Mouse (Mus musculus) bone marrow, adult 2 months (tissue): ENCODE data around the gene Pdgfd. TPM values are rescaled to one million over a fixed set of nuclear protein-coding genes. Genes with fewer than 3 reads are reported as not detected.
"Not testable (repeated sequence)": the region's sequence is repeated elsewhere in the genome, so short reads cannot be mapped to it uniquely, and the experiment has no call there.

ENCODE experiments used
- H3K27ac ChIP-seq: fragments of 200-500 bp; 2 replicates; pipeline ENCODE4 v1.5.1; 2012; ENCODE audit warnings: low read depth, mild to moderate bottlenecking, control low read depth, inconsistent platforms, low read length; ENCODE audit not compliant: control insufficient read depth, poor library complexity, insufficient read depth
- H3K4me1 ChIP-seq: fragments of 200-500 bp; 2 replicates; pipeline ENCODE4 v1.6.1; 2011; ENCODE audit warnings: low read length; ENCODE audit not compliant: control insufficient read depth, insufficient read depth
- H3K4me3 ChIP-seq: fragments of 200-500 bp; replicated peaks from 2 replicates; pipeline ENCODE3; 2011; ENCODE audit warnings: mild to moderate bottlenecking, low read depth, low read length, control low read depth; ENCODE audit not compliant: control insufficient read depth
- CTCF ChIP-seq: fragments of 200-500 bp; IDR thresholded peaks from 2 replicates; pipeline ENCODE4 v1.5.1; 2011; ENCODE audit warnings: low read length, control low read depth; ENCODE audit not compliant: control insufficient read depth, insufficient read depth
- POLR2A ChIP-seq: fragments of 200-500 bp; IDR thresholded peaks from 2 replicates; pipeline ENCODE4 v1.6.1; 2011; ENCODE audit warnings: low read depth, mild to moderate bottlenecking, control low read depth, low read length, borderline replicate concordance; ENCODE audit not compliant: control insufficient read depth
- WGBS: fragments of 180-500 bp; shearing (Covaris S2); methylation state at CpG from one replicate; pipeline ENCODE4 v1.1.7; 2018; 5-methylcytosine and 5-hydroxymethylcytosine counted together
- polyA plus RNA-seq: library from polyadenylated mRNA; stranded (reverse); fragments of >200 nt; gene quantifications from 2 replicates; pipeline ENCODE4 v1.2.4, GENCODE M21; 2011; ENCODE audit warnings: low replicate concordance; ENCODE audit not compliant: missing spikeins, insufficient read depth, insufficient read length

Gene Pdgfd
- polyA plus RNA-seq, 1 experiment: 1.2 TPM

DNA sequence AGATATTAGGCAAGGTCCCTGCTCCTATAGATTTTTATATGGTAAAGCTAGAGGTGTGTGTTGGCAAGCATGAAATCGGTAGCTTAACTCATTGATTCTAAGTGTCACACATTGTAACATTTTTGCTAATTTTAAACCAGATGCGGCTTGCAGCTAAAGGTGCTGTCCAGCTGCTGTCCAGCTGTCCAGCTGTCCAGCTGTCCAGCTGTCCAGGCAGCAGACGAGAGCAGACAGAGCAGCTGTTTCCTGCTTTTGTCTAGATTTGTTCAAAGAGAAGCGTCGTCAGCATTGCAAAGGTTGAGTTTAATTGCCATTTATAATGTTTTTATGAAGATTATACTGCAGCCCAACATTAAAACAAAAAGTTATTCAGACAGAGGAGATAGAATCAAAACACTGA is 44.5 kb downstream of the Pdgfd start:
- Histone ChIP-seq H3K4me3 (no peak overlapping the region), H3K27ac (no peak overlapping the region), H3K4me1 (no peaks in the 10 kb centered on the region)
- 83% methylated on average over 5 of the region's 5 CpGs for WGBS
- TF ChIP-seq CTCF: no peak
- no peak for TF ChIP-seq POLR2A

DNA sequence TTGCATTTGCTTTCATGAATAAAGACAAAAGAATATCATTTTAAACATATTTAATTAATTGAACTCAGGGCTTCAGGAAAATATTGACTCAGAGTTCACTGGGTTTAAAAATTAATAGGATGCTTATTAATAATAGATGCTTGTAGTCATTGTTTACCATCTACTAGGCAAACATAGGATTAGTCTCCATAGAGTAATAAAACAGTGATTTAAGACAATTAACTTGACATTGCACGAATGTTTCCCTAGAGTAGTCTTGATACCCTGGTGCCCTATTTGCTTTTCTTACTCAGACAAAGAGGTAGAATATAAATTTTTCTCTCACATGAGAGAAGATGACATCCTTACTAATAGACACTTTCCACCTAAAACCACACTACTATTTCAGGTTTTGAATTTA is 49.1 kb downstream of the Pdgfd start:
- no peaks in the 10 kb centered on the region for H3K4me1 ChIP-seq
- TF ChIP-seq CTCF: no peak
- TF ChIP-seq POLR2A: no peak
- no peak overlapping the region for H3K27ac ChIP-seq
- no peak overlapping the region for H3K4me3 ChIP-seq
- WGBS: 74% methylated on average over 1 of the region's 1 CpGs

DNA sequence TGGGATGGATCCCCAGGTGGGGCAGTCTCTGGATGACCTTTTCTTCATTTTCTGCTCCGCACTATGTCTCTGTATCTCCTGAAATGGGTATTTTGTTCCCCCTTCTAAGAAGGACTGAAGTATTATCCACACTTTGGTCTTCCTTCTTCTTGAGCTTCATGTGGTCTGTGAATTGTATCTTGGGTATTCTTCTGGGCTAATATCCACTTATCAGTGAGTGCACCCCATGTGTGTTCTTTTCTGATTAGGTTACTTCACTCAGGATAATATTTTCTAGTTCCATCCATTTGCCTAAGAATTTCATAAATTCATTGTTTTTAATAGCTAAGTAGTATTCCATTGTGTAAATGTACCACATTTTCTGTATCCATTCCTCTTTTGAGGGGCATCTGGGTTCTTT is 67.6 kb downstream of the Pdgfd start:
- not testable (repeated sequence) for H3K27ac ChIP-seq, H3K4me1 ChIP-seq, H3K4me3 ChIP-seq
- 74% methylated on average over 1 of the region's 1 CpGs for WGBS

DNA sequence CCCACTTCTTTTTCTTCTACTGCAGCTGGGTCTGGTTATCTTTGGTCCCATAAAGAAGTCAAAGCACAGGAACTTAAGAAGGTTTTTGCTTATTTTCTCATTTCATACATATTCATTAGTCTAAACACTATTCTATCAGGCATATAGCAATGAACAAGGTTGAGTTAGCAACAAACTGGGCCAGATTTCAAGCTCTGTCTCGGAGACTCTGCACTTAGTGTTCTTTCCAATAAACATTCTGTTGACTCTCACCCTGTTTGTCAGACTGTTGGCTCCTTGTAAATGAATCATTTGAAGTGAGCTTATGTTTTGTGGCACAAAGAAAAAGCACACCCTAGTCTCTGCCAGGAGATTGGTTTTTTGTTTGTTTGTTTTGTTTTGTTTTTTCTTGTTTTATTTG is 81.9 kb downstream of the Pdgfd start:
- Histone ChIP-seq H3K27ac (no peak overlapping the region), H3K4me3 (no peak overlapping the region), H3K4me1 (no peaks in the 10 kb centered on the region)
- TF ChIP-seq CTCF: no peak
- 76% methylated on average over 1 of the region's 1 CpGs for WGBS

DNA sequence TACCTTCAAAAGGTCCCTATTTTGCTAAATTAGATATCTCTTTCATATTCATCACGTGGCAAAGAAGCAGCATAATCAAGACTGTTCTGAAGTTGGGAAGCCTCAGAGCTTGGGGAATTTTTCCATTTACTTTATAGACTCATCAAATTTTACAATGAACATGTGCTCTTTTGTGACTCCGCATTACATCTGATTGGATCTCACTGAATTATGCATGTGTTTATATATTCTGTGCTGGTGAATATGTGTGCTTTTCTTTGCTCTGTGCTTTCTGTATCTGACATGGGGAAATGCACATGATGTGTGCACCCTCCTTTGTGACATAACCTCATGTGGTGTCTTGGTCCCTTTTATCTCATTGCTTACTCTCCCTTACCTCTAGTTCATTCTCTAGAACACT is 83.6 kb downstream of the Pdgfd start:
- TF ChIP-seq CTCF (no peak), POLR2A (no peak)
- H3K4me1 ChIP-seq: no peaks in the 10 kb centered on the region
- no peak overlapping the region for H3K27ac ChIP-seq
- 70% methylated on average over 2 of the region's 2 CpGs for WGBS
- H3K4me3 ChIP-seq: no peak overlapping the region

DNA sequence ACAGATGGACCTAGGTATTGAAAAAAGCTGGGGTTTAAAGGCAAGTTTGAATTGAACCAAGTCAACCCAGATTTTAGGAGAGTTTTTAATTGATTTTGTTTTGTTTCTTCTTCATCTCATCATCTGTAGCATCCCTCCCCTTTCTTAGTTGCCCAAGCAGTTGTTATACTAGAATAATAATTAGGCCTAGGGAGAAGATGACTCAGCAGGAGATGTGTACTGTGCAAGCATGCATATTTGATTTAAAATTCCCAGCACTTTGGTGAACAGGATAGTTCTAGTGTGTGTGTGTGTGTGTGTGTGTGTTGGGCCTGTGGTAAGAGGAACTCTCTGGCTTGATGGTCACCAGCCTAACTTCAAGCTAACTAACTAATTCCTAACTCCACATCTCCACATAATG is 88.7 kb downstream of the Pdgfd start:
- Histone ChIP-seq H3K4me1 (no peaks in the 10 kb centered on the region), H3K27ac (no peak overlapping the region), H3K4me3 (no peak overlapping the region)
- TF ChIP-seq POLR2A (no peak), CTCF (no peak)

DNA sequence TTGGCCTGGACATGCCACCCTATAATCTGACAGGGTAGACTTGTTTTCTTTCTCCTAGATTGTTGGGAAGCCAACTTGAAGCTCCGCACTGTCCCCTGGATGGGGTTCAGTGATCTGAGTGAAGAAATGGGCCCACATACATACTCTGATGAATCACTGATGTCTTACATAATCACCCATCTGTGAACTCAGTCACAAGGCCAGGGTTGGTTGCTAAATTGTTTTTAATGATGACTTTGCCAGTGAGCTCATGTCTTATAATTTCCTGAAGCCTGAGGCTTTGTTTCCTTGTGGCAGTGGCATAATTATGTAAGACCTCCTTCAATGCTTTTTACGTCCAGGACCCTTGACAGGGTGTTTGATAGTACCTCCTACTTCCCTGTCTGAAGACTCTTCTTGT is 96.4 kb downstream of the Pdgfd start:
- H3K4me1 ChIP-seq: no peaks in the 10 kb centered on the region
- H3K4me3 ChIP-seq: no peak overlapping the region
- H3K27ac ChIP-seq: no peak overlapping the region
- WGBS: 78% methylated on average over 2 of the region's 2 CpGs
- no peak for TF ChIP-seq POLR2A
- TF ChIP-seq CTCF: no peak

DNA sequence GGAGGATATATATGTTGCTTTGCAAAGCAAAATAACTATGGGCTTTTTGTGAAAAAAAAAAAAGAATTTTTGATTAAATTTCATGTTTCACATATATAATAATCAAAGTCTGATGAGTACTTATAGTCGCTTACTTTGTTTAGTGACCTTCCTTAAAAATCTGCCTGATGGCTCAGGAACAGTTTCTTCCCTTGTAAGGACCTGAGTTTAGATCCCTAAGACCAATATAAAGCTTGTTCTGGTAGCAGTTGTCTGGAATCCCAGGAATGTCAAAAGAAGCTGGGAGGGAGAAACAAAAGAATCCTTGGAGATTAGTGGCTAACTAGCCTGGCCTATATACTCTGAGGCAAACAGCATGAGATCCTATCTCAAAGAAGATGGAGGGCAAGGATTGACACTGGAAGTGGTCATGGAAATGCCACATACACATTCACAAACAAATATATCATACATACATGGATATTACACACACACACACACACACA is 101.5 kb downstream of the Pdgfd start, which contains the start of gene Ddi1:
Gene Ddi1, minus strand, starts transcription at position 51 of the 485 bp plus-strand sequence.
- Histone ChIP-seq H3K27ac (no peak within 1 kb of the TSS), H3K4me1 (no peaks in the 10 kb centered on the region), H3K4me3 (no peak within 1 kb of the TSS)
- WGBS: 72% methylated on average over 1 of the region's 1 CpGs
- no peak for TF ChIP-seq POLR2A

DNA sequence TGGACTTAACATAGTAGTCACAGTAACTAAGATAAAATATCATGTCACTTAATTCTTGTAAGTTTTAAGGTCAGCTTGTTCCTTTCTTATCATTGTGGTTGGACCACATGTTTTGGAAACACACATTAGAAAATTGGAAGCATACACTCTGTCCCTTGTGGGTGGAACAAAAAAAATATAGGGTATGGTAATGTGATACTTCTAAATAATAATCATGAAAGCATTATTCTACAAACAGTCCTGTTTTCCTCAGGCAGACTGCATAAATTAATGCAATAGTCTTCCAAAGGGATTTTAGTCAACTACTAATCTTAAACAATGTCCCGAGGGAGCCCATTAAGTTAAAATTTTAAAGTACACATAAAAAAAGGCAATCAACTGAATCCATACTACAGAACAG is 108.0 kb downstream of the Pdgfd start:
- 81% methylated on average over 1 of the region's 1 CpGs for WGBS
- Histone ChIP-seq H3K4me3 (no peak overlapping the region), H3K27ac (no peak overlapping the region), H3K4me1 (no peaks in the 10 kb centered on the region)
- no peak for TF ChIP-seq CTCF
- TF ChIP-seq POLR2A: no peak

DNA sequence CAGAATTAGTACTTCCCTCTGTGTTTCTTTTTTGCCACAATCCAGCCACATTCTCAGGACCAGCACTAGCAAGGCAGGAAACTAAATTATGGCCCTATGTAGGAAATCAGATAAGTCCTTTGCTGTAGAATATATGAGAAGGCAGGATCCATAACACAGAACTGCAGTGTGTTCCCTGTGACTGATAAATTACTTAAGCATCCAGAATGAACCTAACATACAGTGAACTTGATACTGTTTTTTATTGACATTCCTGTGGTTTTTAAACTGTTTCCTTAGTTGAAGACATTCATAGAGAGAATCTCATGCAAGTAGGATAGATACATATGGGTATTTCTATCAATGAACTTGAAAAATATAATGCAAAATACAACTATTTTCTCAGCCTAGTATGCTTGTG is 109.1 kb downstream of the Pdgfd start:
- TF ChIP-seq POLR2A (no peak), CTCF (no peak)
- Histone ChIP-seq H3K27ac (no peak overlapping the region), H3K4me3 (no peak overlapping the region), H3K4me1 (no peaks in the 10 kb centered on the region)
